Mouse (Mus musculus) heart, embryonic 16.5 days (tissue): Measurements from ENCODE around the gene Abcb8. TPM values are rescaled to one million over a fixed set of nuclear protein-coding genes. Genes with fewer than 3 reads are reported as not detected.

Experiments
- ATAC-seq: fragments of 200-750 bp; cut with Nextera tagmentation; replicated peaks from 2 replicates; pipeline ENCODE4 v1.8.0; 2017; ENCODE audit warnings: moderate number of reproducible peaks; ENCODE audit not compliant: insufficient read depth, low FRiP score; ENCODE audit errors: extremely low read depth
- H3K27ac ChIP-seq: fragments of 300-500 bp; sonication (generic); 2 replicates; pipeline ENCODE4 v1.5.1; 2014; ENCODE audit warnings: mild to moderate bottlenecking, low read length, control low read depth, moderate library complexity
- H3K27me3 ChIP-seq: fragments of 300-500 bp; sonication (generic); 2 replicates; pipeline ENCODE4 v1.6.1; 2014; ENCODE audit warnings: low read length, mixed read lengths; ENCODE audit not compliant: control insufficient read depth, insufficient read depth
- H3K36me3 ChIP-seq: fragments of 300-500 bp; sonication (generic); 2 replicates; pipeline ENCODE4 v1.6.1; 2014; ENCODE audit not compliant: control insufficient read depth, insufficient read depth
- H3K4me1 ChIP-seq: fragments of 300-500 bp; sonication (generic); 2 replicates; pipeline ENCODE4 v1.6.1; 2014; ENCODE audit warnings: low read length, mixed read lengths; ENCODE audit not compliant: control insufficient read depth, insufficient read depth
- H3K4me2 ChIP-seq: fragments of 300-500 bp; sonication (generic); 2 replicates; pipeline ENCODE4 v1.6.1; 2014; ENCODE audit warnings: low read depth, mild to moderate bottlenecking, control low read depth, low read length
- H3K4me3 ChIP-seq: fragments of 300-500 bp; sonication (generic); 2 replicates; pipeline ENCODE4 v1.5.1; 2014; ENCODE audit warnings: mild to moderate bottlenecking, control low read depth, low read length
- H3K9ac ChIP-seq: fragments of 300-500 bp; sonication (generic); 2 replicates; pipeline ENCODE4 v1.6.1; 2014; ENCODE audit warnings: low read length, control low read depth
- H3K9me3 ChIP-seq: fragments of 300-500 bp; sonication (generic); replicated peaks from 2 replicates; pipeline ENCODE4 v1.6.1; 2016; ENCODE audit warnings: low read length; ENCODE audit not compliant: control insufficient read depth
- WGBS: fragments of 180-500 bp; shearing (Covaris S2); extraction: QIAGEN DNeasy Blood & Tissue Kit; methylation state at CpG from one replicate; pipeline ENCODE4 v1.1.7; 2014; 5-methylcytosine and 5-hydroxymethylcytosine counted together
- polyA plus RNA-seq: library from polyadenylated mRNA; unstranded; fragments of >200 nt; fragmentation: Nextera tagmentation; extraction: Ambion mirVana; gene quantifications from 2 replicates; pipeline ENCODE4 v1.2.1, GENCODE M21; 2015

Abcb8 gene
- polyA plus RNA-seq, 1 experiment from 2014 or later, result 71.1 TPM

GRCm38 (mm10) chr5:24364061-24364460 lies 29.4 kb upstream of the Abcb8 start:
- no peak overlapping the region for H3K4me3 ChIP-seq
- peak overlapping the region; percentile 66 for H3K27ac ChIP-seq
- no peaks in the 10 kb centered on the region for H3K36me3 ChIP-seq
- H3K4me1 ChIP-seq, result peaks cover 5% of the 10 kb centered on the region
- H3K9ac ChIP-seq, result no peak overlapping the region
- no peaks in the 10 kb centered on the region for H3K27me3 ChIP-seq
- no peak for ATAC-seq
- 61% methylated on average over 3 of the region's 3 CpGs for WGBS
- no peaks in the 10 kb centered on the region for H3K9me3 ChIP-seq
- H3K4me2 ChIP-seq, result no peak overlapping the region

- H3K4me2 ChIP-seq, result peak within 1 kb of the TSS; percentile 60
- peak within 1 kb of the TSS; percentile 52 for H3K4me3 ChIP-seq
- peak within 1 kb of the TSS; percentile 85 for H3K27ac ChIP-seq
- peak within 1 kb of the TSS; percentile 67 for H3K9ac ChIP-seq
- no peaks in the 10 kb centered on the region for H3K36me3 ChIP-seq
- no peaks in the 10 kb centered on the region for H3K9me3 ChIP-seq
- H3K4me1 ChIP-seq, result peaks cover 5% of the 10 kb centered on the region
- no peaks in the 10 kb centered on the region for H3K27me3 ChIP-seq
- 67% methylated on average over 12 of the region's 12 CpGs for WGBS
- ATAC-seq, result peak; percentile 56
Observed at GRCm38 (mm10) chr5:24364508-24364907, 29.0 kb upstream of the Abcb8 start, which contains the start of gene Nos3. Nos3 (plus strand) TSS chr5:24364810.

- Histone ChIP-seq H3K9ac (peak overlapping the region; percentile 67), H3K4me1 (peaks cover 5% of the 10 kb centered on the region)
Observed at GRCm38 (mm10) chr5:24364963-24365362, 28.5 kb upstream of the Abcb8 start.

GRCm38 (mm10) chr5:24365528-24365927 lies 27.9 kb upstream of the Abcb8 start:
- peak overlapping the region; percentile 85 for H3K27ac ChIP-seq
- H3K4me3 ChIP-seq, result peak overlapping the region; percentile 52
- H3K4me1 ChIP-seq, result peaks cover 5% of the 10 kb centered on the region
- peak overlapping the region; percentile 67 for H3K9ac ChIP-seq
- H3K36me3 ChIP-seq, result no peaks in the 10 kb centered on the region
- WGBS, result 11% methylated on average over 5 of the region's 5 CpGs
- H3K4me2 ChIP-seq, result peak overlapping the region; percentile 60
- peak; percentile 47 for ATAC-seq
- H3K27me3 ChIP-seq, result no peaks in the 10 kb centered on the region
- no peaks in the 10 kb centered on the region for H3K9me3 ChIP-seq

More at GRCm38 (mm10) chr5:24364963-24365362, 28.5 kb upstream of the Abcb8 start:
- Histone ChIP-seq H3K4me3 (peak overlapping the region; percentile 52), H3K36me3 (no peaks in the 10 kb centered on the region), H3K9me3 (no peaks in the 10 kb centered on the region), H3K27ac (peak overlapping the region; percentile 85), H3K27me3 (no peaks in the 10 kb centered on the region), H3K4me2 (peak overlapping the region; percentile 60)
- 77% methylated on average over 10 of the region's 10 CpGs for WGBS
- no peak for ATAC-seq

- WGBS, result 80% methylated on average over 9 of the region's 9 CpGs
- Histone ChIP-seq H3K9ac (no peak overlapping the region), H3K4me3 (peak overlapping the region; percentile 52)
Observed at GRCm38 (mm10) chr5:24366426-24366825, 27.0 kb upstream of the Abcb8 start.

GRCm38 (mm10) chr5:24369767-24370166 lies 23.7 kb upstream of the Abcb8 start:
- no peaks in the 10 kb centered on the region for H3K27me3 ChIP-seq
- ATAC-seq, result no peak

More at GRCm38 (mm10) chr5:24366426-24366825, 27.0 kb upstream of the Abcb8 start:
- Histone ChIP-seq H3K4me2 (peak overlapping the region; percentile 60), H3K27ac (no peak overlapping the region), H3K9me3 (no peaks in the 10 kb centered on the region), H3K4me1 (peaks cover 5% of the 10 kb centered on the region), H3K27me3 (no peaks in the 10 kb centered on the region), H3K36me3 (no peaks in the 10 kb centered on the region)
- no peak for ATAC-seq

GRCm38 (mm10) chr5:24373807-24374206 lies 19.7 kb upstream of the Abcb8 start:
- H3K9me3 ChIP-seq, result no peaks in the 10 kb centered on the region
- H3K4me1 ChIP-seq, result peaks cover 10% of the 10 kb centered on the region
- H3K4me3 ChIP-seq, result no peak overlapping the region
- H3K9ac ChIP-seq, result peak overlapping the region; percentile 27; the same call in 1 of the 2 replicates
- no peaks in the 10 kb centered on the region for H3K36me3 ChIP-seq
- no peaks in the 10 kb centered on the region for H3K27me3 ChIP-seq
- 83% methylated on average over 5 of the region's 5 CpGs for WGBS
- peak overlapping the region; percentile 25 for H3K27ac ChIP-seq
- no peak overlapping the region for H3K4me2 ChIP-seq
- no peak for ATAC-seq

More at GRCm38 (mm10) chr5:24369767-24370166, 23.7 kb upstream of the Abcb8 start:
- 85% methylated on average over 9 of the region's 9 CpGs for WGBS
- H3K9me3 ChIP-seq, result no peaks in the 10 kb centered on the region
- H3K4me3 ChIP-seq, result no peak overlapping the region
- no peak overlapping the region for H3K4me2 ChIP-seq
- no peaks in the 10 kb centered on the region for H3K36me3 ChIP-seq
- H3K27ac ChIP-seq, result no peak overlapping the region
- peaks cover 13% of the 10 kb centered on the region for H3K4me1 ChIP-seq
- no peak overlapping the region for H3K9ac ChIP-seq

GRCm38 (mm10) chr5:24374216-24374615 lies 19.2 kb upstream of the Abcb8 start:
- Histone ChIP-seq H3K9ac (peak overlapping the region; percentile 27; the same call in 1 of the 2 replicates), H3K36me3 (no peaks in the 10 kb centered on the region), H3K27me3 (no peaks in the 10 kb centered on the region), H3K4me2 (no peak overlapping the region), H3K4me1 (peaks cover 10% of the 10 kb centered on the region), H3K27ac (peak overlapping the region; percentile 25), H3K4me3 (no peak overlapping the region), H3K9me3 (no peaks in the 10 kb centered on the region)
- no peak; the same call in 1 of the 2 replicates for ATAC-seq
- 13% methylated on average over 6 of the region's 6 CpGs for WGBS

GRCm38 (mm10) chr5:24374666-24375328 lies 18.7 kb upstream of the Abcb8 start:
- Histone ChIP-seq H3K4me1 (peaks cover 10% of the 10 kb centered on the region), H3K27me3 (no peaks in the 10 kb centered on the region), H3K9ac (no peak overlapping the region), H3K36me3 (no peaks in the 10 kb centered on the region), H3K4me2 (no peak overlapping the region), H3K4me3 (no peak overlapping the region), H3K27ac (0 out of 2 replicates have a peak overlapping the region, but pooled peaks have one; percentile 9), H3K9me3 (no peaks in the 10 kb centered on the region)
- WGBS, result 50% methylated on average over 7 of the region's 7 CpGs
- ATAC-seq, result no peak
